Mouse (Mus musculus): Measurements from ENCODE around the gene Siva1. TPM values are rescaled to one million over a fixed set of nuclear protein-coding genes. Genes with fewer than 3 reads are reported as not detected.
A peak's percentile ranks its signal among the peaks of the same experiment; 100 is the strongest.

Siva1 gene
- total RNA-seq, 4 experiments from 2014 or later: 16.8 to 26.8 (median 23.8) TPM

- no peak for DNase-seq (ENCODE audit: low spot score in 2 of 2)
These were observed 20.7 kb upstream of the Siva1 start for GRCm38 (mm10) chr12:112623742-112624141.

- no peak for DNase-seq (ENCODE audit: low spot score in 2 of 2)
These were observed 18.8 kb upstream of the Siva1 start for GRCm38 (mm10) chr12:112625700-112626099.

- DNase-seq (ENCODE audit: low spot score in 2 of 2): no peak
These were observed 18.0 kb upstream of the Siva1 start for GRCm38 (mm10) chr12:112626455-112626854.

GRCm38 (mm10) chr12:112627097-112627881 lies 17.2 kb upstream of the Siva1 start:
- no peak for DNase-seq (ENCODE audit: low spot score in 2 of 2)

- no peak for DNase-seq (ENCODE audit: low spot score in 2 of 2)
These were observed 16.3 kb upstream of the Siva1 start for GRCm38 (mm10) chr12:112628197-112628596.

- no peak for DNase-seq (ENCODE audit: low spot score in 2 of 2)
These were observed 15.4 kb upstream of the Siva1 start for GRCm38 (mm10) chr12:112628928-112629721.

GRCm38 (mm10) chr12:112630029-112630428 lies 14.4 kb upstream of the Siva1 start:
- DNase-seq (ENCODE audit: low spot score in 2 of 2): no peak

- DNase-seq (ENCODE audit: low spot score in 2 of 2): no peak
These were observed 13.7 kb upstream of the Siva1 start for GRCm38 (mm10) chr12:112630796-112631195.

- DNase-seq (ENCODE audit: low spot score in 2 of 2): no peak
These were observed 13.0 kb upstream of the Siva1 start for GRCm38 (mm10) chr12:112631472-112631871.

- DNase-seq (ENCODE audit: low spot score in 2 of 2): no peak
These were observed 12.2 kb upstream of the Siva1 start for GRCm38 (mm10) chr12:112632084-112632777.

GRCm38 (mm10) chr12:112632907-112633306 lies 11.6 kb upstream of the Siva1 start:
- DNase-seq (ENCODE audit: low spot score in 2 of 2): no peak

- no peak for DNase-seq (ENCODE audit: low spot score in 2 of 2)
These were observed 10.8 kb upstream of the Siva1 start for GRCm38 (mm10) chr12:112633686-112634085.

GRCm38 (mm10) chr12:112639526-112639925 lies 5.0 kb upstream of the Siva1 start:
- no peak for DNase-seq (ENCODE audit: low spot score in 2 of 2)

- DNase-seq (ENCODE audit: low spot score in 2 of 2): no peak
These were observed 1.4 kb upstream of the Siva1 start for GRCm38 (mm10) chr12:112643126-112643525.

- no peak for DNase-seq (ENCODE audit: low spot score in 2 of 2)
These were observed 502 bp downstream of the Siva1 start for GRCm38 (mm10) chr12:112644855-112645506.

GRCm38 (mm10) chr12:112646139-112646538 lies 1.7 kb downstream of the Siva1 start:
- no peak for DNase-seq (ENCODE audit: low spot score in 2 of 2)

- DNase-seq (ENCODE audit: low spot score in 2 of 2): no peak
These were observed 3.6 kb downstream of the Siva1 start for GRCm38 (mm10) chr12:112648081-112648480.

GRCm38 (mm10) chr12:112651778-112652439 lies 7.4 kb downstream of the Siva1 start:
- DNase-seq (ENCODE audit: low spot score in 2 of 2): no peak

GRCm38 (mm10) chr12:112653157-112653824 lies 8.8 kb downstream of the Siva1 start:
- DNase-seq (ENCODE audit: low spot score in 2 of 2): peak; percentile 64 to 85

GRCm38 (mm10) chr12:112654076-112654475 lies 9.6 kb downstream of the Siva1 start:
- no peak for DNase-seq (ENCODE audit: low spot score in 2 of 2)
